Mouse (Mus musculus) heart, embryonic 11.5 days (tissue): ENCODE data around the gene Pla2g4b. TPM values are rescaled to one million over a fixed set of nuclear protein-coding genes. Genes with fewer than 3 reads are reported as not detected.

Experiments used
- ATAC-seq: fragments of 200-750 bp; cut with Nextera tagmentation; replicated peaks from 2 replicates; pipeline ENCODE4 v1.8.0; 2017; ENCODE audit warnings: moderate library complexity; ENCODE audit not compliant: insufficient number of reproducible peaks, low FRiP score, low TSS enrichment
- H3K27ac ChIP-seq: fragments of 300-500 bp; sonication (generic); 2 replicates; pipeline ENCODE4 v1.5.1; 2014; ENCODE audit warnings: mild to moderate bottlenecking, low read depth, low read length
- H3K27me3 ChIP-seq: fragments of 300-500 bp; sonication (generic); 2 replicates; pipeline ENCODE4 v1.6.1; 2014; ENCODE audit warnings: mild to moderate bottlenecking, low read length, mixed read lengths; ENCODE audit not compliant: control insufficient read depth, insufficient read depth
- H3K36me3 ChIP-seq: fragments of 300-500 bp; sonication (generic); 2 replicates; pipeline ENCODE4 v1.6.1; 2014; ENCODE audit warnings: mild to moderate bottlenecking, low read length, moderate library complexity, mixed read lengths; ENCODE audit not compliant: control insufficient read depth, insufficient read depth
- H3K4me1 ChIP-seq: fragments of 300-500 bp; sonication (generic); 2 replicates; pipeline ENCODE4 v1.6.1; 2014; ENCODE audit warnings: low read length; ENCODE audit not compliant: control insufficient read depth, insufficient read depth
- H3K4me2 ChIP-seq: fragments of 300-500 bp; sonication (generic); 2 replicates; pipeline ENCODE4 v1.6.1; 2014; ENCODE audit warnings: mild to moderate bottlenecking, moderate library complexity
- H3K4me3 ChIP-seq: fragments of 300-500 bp; sonication (generic); 2 replicates; pipeline ENCODE4 v1.5.1; 2014; ENCODE audit warnings: low read depth, low read length
- H3K9ac ChIP-seq: fragments of 300-500 bp; sonication (generic); 2 replicates; pipeline ENCODE4 v1.6.1; 2014; ENCODE audit warnings: mild to moderate bottlenecking, low read depth, low read length, moderate library complexity
- H3K9me3 ChIP-seq: fragments of 300-500 bp; sonication (generic); replicated peaks from 2 replicates; pipeline ENCODE4 v1.6.1; 2016; ENCODE audit warnings: low read length; ENCODE audit not compliant: control insufficient read depth
- WGBS: fragments of 180-500 bp; shearing (Covaris S2); extraction: QIAGEN DNeasy Blood & Tissue Kit; methylation state at CpG from one replicate; pipeline ENCODE4 v1.1.7; 2014; ENCODE audit not compliant: insufficient replicate concordance; 5-methylcytosine and 5-hydroxymethylcytosine counted together
- polyA plus RNA-seq: library from polyadenylated mRNA; unstranded; fragments of >200 nt; fragmentation: Nextera tagmentation; extraction: Ambion mirVana; gene quantifications from 2 replicates; pipeline ENCODE4 v1.2.1, GENCODE M21; 2014

Pla2g4b gene
- 1.2 and 2.3 TPM in 2 replicates for polyA plus RNA-seq

DNA sequence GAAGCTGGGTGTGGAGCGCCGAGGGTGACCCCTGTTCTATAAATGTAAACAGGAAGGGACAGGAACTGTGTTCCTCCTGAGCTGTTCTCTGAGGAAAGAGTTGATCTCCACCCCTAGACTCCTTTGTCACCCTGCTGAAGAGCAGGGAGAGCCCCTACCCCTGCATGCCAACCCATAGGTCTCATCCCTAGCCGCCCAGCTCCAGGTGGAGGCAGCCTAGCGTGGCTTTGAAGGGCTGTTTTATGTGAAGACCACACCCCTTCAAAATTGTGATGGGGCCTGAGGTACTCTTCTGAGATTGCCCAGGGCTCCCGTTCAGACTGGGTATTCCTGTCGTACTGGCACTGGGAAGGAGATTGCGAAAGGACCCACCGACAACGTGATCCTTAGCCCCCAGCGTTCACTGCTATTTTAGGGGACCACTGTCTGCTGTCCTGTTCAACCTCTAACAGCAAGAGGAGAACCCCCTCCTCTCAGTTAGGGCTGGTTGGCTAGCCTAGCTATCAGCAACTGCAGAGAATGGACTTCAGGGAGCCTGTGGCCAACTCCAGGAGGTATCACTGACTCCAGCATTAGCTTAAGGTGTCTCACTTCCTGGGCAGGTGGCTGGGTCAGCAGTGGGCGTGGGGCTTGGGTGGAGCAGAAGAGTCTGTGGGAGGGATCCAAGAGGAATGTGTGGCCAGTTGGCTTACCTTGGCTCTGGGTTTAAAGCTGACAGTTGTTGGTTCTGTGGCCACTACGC, at the start of gene Pla2g4b:
TSS of gene Pla2g4b (plus strand) at position 692 of the 742 bp plus-strand sequence.
- Histone ChIP-seq H3K4me2 (no peak within 1 kb of the TSS), H3K36me3 (peaks cover 18% of the 10 kb centered on the region), H3K9ac (no peak within 1 kb of the TSS), H3K27me3 (no peaks in the 10 kb centered on the region), H3K9me3 (no peaks in the 10 kb centered on the region), H3K4me1 (peaks cover 6% of the 10 kb centered on the region), H3K27ac (no peak within 1 kb of the TSS), H3K4me3 (no peak within 1 kb of the TSS)
- no peak for ATAC-seq
- 84% methylated on average over 12 of the region's 12 CpGs for WGBS

DNA sequence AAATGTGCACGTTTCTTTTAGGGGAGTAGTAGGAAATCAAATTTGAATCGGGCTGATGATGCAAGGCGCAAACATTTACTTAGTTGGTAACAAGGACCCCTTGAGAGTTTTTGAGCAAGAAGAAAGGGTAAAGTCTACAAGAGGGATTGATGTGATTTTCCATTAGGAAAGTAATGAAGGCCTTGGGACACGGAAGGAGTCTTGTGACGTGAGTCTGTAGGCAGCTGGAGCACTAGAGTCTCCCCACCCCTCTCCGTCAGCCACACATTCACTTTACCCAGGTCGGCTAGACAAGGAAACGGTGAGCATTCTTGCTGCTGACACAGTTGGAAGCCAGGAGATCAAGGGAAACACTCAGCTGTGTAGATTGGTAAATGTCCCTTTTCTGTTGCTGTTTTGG, 47.3 kb upstream of the Pla2g4b start:
- Histone ChIP-seq H3K4me2 (no peak overlapping the region), H3K9me3 (no peaks in the 10 kb centered on the region), H3K36me3 (no peaks in the 10 kb centered on the region), H3K27me3 (no peaks in the 10 kb centered on the region), H3K9ac (no peak overlapping the region), H3K27ac (no peak overlapping the region), H3K4me3 (no peak overlapping the region), H3K4me1 (no peaks in the 10 kb centered on the region)
- WGBS = 61% methylated on average over 8 of the region's 8 CpGs
- no peak for ATAC-seq

DNA sequence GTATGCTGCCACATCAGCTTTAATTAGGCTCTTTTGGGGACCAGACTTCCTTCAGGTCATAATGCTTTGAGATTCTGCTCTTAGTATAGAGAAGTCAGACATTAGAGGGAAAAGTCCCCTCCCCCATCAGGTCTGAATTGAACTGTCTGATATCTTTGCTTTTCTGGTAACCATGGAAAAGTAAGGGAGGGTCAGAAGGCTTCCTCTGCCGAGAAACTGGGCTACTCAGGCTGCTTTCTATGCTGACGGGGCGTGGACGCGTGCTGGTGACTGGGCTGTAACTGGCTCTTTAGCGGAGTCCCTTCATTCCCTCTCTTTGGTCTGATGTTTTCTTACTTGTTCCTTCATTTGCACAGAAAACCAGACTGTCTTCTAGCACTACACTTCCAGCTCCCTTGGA, 46.8 kb upstream of the Pla2g4b start:
- WGBS = 54% methylated on average over 6 of the region's 6 CpGs
- no peaks in the 10 kb centered on the region for H3K36me3 ChIP-seq
- no peaks in the 10 kb centered on the region for H3K4me1 ChIP-seq

DNA sequence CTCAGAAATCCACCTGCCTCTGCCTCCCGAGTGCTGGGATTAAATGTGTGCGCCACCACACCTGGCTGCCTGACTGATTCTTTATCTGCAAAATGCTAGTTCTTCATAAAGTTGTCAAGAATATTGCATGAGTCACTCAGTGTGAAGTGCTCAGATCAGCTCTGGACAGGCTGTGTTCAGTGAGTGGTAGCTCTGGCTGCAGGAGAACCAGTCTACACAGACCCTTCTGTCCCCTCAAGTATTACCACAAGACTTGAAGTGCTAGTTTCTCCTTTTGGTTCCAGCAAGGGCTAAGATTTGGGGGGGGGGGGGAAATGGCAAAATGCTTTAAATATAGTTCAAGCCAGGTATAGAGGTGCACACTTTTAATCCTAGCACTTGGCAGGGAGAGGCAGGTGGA, 45.8 kb upstream of the Pla2g4b start:
- Histone ChIP-seq H3K27ac (no peak overlapping the region), H3K27me3 (no peaks in the 10 kb centered on the region), H3K9ac (no peak overlapping the region), H3K36me3 (no peaks in the 10 kb centered on the region), H3K4me1 (no peaks in the 10 kb centered on the region), H3K9me3 (no peaks in the 10 kb centered on the region), H3K4me2 (no peak overlapping the region), H3K4me3 (no peak overlapping the region)
- 92% methylated on average over 2 of the region's 2 CpGs for WGBS
- no peak for ATAC-seq

More for the DNA sequence above, 46.8 kb upstream of the Pla2g4b start:
- Histone ChIP-seq H3K9ac (no peak overlapping the region), H3K9me3 (no peaks in the 10 kb centered on the region), H3K27me3 (no peaks in the 10 kb centered on the region), H3K4me2 (no peak overlapping the region), H3K4me3 (no peak overlapping the region), H3K27ac (no peak overlapping the region)
- ATAC-seq = no peak

DNA sequence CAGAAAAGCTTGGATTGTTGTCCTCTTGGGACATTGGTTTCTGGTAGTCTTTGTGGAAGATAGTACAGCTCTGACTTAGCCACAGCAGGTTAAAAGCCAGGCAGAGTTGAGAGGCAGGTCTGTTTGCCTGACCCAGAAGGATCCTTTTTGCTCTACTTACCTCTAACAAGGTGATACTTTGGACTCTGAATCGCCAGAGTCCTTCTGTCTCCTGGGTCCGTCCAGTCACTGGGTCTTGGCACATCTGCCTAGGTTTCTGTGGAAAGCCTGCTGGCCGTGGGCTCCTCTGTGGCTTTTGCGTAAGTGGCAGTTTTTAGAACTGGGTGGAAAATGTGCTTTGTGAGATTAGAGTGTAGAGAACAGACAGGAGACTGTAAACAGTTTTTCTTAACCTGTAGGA, 44.3 kb upstream of the Pla2g4b start:
- Histone ChIP-seq H3K27ac (no peak overlapping the region), H3K36me3 (no peaks in the 10 kb centered on the region), H3K4me2 (no peak overlapping the region), H3K27me3 (no peaks in the 10 kb centered on the region), H3K9me3 (no peaks in the 10 kb centered on the region), H3K9ac (no peak overlapping the region), H3K4me1 (no peaks in the 10 kb centered on the region), H3K4me3 (no peak overlapping the region)
- no peak for ATAC-seq
- 86% methylated on average over 4 of the region's 4 CpGs for WGBS

DNA sequence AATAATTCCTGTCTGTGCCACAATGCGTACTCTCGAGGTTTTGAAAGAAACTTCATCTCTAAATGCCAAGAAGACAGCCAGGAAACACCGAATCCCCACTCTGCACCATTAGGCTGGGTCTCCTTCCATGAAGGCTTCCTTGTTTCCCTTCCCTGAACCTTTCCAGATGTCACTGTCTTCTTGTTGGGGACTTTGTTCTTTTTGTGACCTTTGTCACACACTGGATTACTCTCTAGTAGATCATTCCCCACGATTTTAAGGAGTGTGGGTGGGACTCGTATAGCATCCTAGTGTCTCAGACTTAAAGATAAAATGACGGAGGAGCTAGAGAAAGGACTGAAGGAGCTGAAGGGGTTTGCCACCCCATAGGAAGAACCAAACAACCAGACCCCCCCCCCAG, 42.3 kb upstream of the Pla2g4b start:
- H3K36me3 ChIP-seq = no peaks in the 10 kb centered on the region
- no peak overlapping the region for H3K27ac ChIP-seq
- no peak overlapping the region for H3K4me2 ChIP-seq
- H3K9ac ChIP-seq = no peak overlapping the region
- no peaks in the 10 kb centered on the region for H3K27me3 ChIP-seq
- ATAC-seq = no peak
- WGBS = 82% methylated on average over 6 of the region's 6 CpGs
- no peak overlapping the region for H3K4me3 ChIP-seq
- H3K9me3 ChIP-seq = no peaks in the 10 kb centered on the region
- H3K4me1 ChIP-seq = peaks cover 4% of the 10 kb centered on the region; the same call in 1 of the 2 replicates

DNA sequence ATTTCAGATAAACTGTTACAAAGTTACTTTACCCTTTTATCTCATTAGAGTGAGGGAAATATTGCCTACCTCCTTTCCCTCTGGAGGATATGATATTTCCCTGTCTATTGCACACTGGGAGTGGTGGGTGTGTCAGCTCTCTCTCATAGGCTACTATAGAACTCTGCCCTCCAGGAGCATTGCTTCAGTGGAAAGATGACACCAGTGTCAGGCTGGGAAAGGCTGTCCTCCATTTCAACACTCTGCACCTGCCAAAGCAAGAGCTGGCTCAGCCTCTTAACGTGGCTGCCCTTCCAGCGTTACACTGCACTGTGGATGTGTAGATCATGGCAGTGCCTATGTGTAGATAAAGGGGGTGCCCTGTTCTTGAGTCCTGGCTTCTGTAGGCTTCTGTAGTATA, 40.9 kb upstream of the Pla2g4b start:
- no peaks in the 10 kb centered on the region for H3K36me3 ChIP-seq
- no peak overlapping the region for H3K9ac ChIP-seq
- no peak overlapping the region for H3K27ac ChIP-seq
- 69% methylated on average over 2 of the region's 2 CpGs for WGBS
- H3K4me1 ChIP-seq = peaks cover 4% of the 10 kb centered on the region; the same call in 1 of the 2 replicates
- H3K27me3 ChIP-seq = no peaks in the 10 kb centered on the region
- ATAC-seq = no peak
- no peaks in the 10 kb centered on the region for H3K9me3 ChIP-seq
- H3K4me2 ChIP-seq = no peak overlapping the region
- H3K4me3 ChIP-seq = no peak overlapping the region

DNA sequence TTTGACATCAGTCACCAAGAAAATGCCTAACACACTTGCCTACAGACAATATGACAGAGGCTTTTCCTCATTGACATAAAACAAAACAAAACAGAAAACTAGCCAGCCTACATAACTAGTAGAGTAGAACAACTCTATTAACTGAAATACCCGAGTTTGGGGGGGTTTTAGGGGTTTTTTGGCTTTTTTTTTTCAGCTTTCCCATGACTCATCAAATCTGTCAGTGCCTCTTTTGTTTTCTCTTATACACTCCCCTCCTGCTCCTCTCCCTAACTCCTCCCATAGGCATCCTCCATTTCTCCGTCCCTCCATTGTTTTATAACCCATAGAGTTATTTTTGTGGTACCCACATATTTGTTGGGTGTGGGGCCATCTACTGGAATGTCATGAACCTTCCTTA, 39.7 kb upstream of the Pla2g4b start:
- H3K36me3 ChIP-seq = no peaks in the 10 kb centered on the region
- ATAC-seq = no peak
- WGBS = 51% methylated on average over 2 of the region's 2 CpGs
- H3K4me1 ChIP-seq = peaks cover 4% of the 10 kb centered on the region; the same call in 1 of the 2 replicates
- no peak overlapping the region for H3K4me2 ChIP-seq
- no peak overlapping the region for H3K9ac ChIP-seq
- H3K4me3 ChIP-seq = no peak overlapping the region
- H3K9me3 ChIP-seq = no peaks in the 10 kb centered on the region
- H3K27me3 ChIP-seq = no peaks in the 10 kb centered on the region
- H3K27ac ChIP-seq = no peak overlapping the region

DNA sequence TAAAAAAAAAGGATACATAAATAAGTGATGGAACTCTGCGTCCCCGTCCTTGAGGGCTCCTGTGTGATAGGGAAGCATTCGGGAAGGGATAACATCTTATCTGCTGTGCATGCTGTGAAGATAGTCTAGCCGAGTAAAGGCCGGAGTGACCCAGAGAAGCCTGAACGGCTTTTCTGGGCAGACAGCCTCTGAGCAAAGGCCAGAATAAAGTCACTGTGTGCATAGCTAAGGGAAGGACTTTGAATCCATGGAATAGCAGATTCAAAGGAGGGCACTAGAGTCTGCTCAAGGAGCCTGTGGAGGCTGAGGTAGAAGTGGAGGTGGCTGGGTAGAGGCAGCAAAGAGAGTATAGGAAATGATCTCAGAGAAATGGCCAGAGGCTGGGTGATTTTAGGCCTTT, 38.4 kb upstream of the Pla2g4b start:
- Histone ChIP-seq H3K9me3 (no peaks in the 10 kb centered on the region), H3K9ac (no peak overlapping the region), H3K27me3 (no peaks in the 10 kb centered on the region), H3K4me1 (peaks cover 4% of the 10 kb centered on the region; the same call in 1 of the 2 replicates), H3K4me3 (no peak overlapping the region), H3K4me2 (no peak overlapping the region), H3K36me3 (no peaks in the 10 kb centered on the region), H3K27ac (peak overlapping the region; percentile 71; the same call in 1 of the 2 replicates)
- WGBS = 56% methylated on average over 6 of the region's 6 CpGs
- ATAC-seq = no peak
